Mouse (Mus musculus) neural tube, embryonic 13.5 days (tissue): ENCODE measurements at regions not wholly inside any gene's neighbourhood (a gene's known extent, or its start where the extent isn't known, plus 50 kb on each side); places are given as distances from the start of the nearest gene placed in this dataset.
A peak's percentile ranks its signal among the peaks of the same experiment; 100 is the strongest.

ENCODE experiments used
- ATAC-seq: fragments of 200-750 bp; cut with Nextera tagmentation; 2 replicates; pipeline ENCODE4 v1.8.0; 2017; ENCODE audit warnings: low read depth, mild to moderate bottlenecking, moderate TSS enrichment, moderate library complexity
- H3K27ac ChIP-seq: fragments of 300-500 bp; sonication (generic); replicated peaks from 2 replicates; pipeline ENCODE4 v1.5.1; 2015; ENCODE audit warnings: moderate library complexity, mild to moderate bottlenecking, inconsistent platforms
- H3K27me3 ChIP-seq: fragments of 300-500 bp; sonication (generic); 2 replicates; pipeline ENCODE4 v1.6.1; 2015; ENCODE audit warnings: mild to moderate bottlenecking, inconsistent platforms
- H3K36me3 ChIP-seq: fragments of 300-500 bp; sonication (generic); 2 replicates; pipeline ENCODE4 v1.6.1; 2015; ENCODE audit warnings: mild to moderate bottlenecking, inconsistent platforms
- H3K4me1 ChIP-seq: fragments of 300-500 bp; sonication (generic); replicated peaks from 2 replicates; pipeline ENCODE4 v1.6.1; 2015; ENCODE audit warnings: inconsistent platforms
- H3K4me2 ChIP-seq: fragments of 300-500 bp; sonication (generic); 2 replicates; pipeline ENCODE4 v1.6.1; 2015; ENCODE audit warnings: inconsistent platforms, mild to moderate bottlenecking, moderate library complexity
- H3K4me3 ChIP-seq: fragments of 300-500 bp; sonication (generic); 2 replicates; pipeline ENCODE4 v1.5.1; 2015; ENCODE audit warnings: mild to moderate bottlenecking, inconsistent platforms
- H3K9ac ChIP-seq: fragments of 300-500 bp; sonication (generic); 2 replicates; pipeline ENCODE4 v1.6.1; 2015; ENCODE audit warnings: moderate library complexity, mild to moderate bottlenecking, inconsistent platforms
- H3K9me3 ChIP-seq: fragments of 300-500 bp; sonication (generic); 2 replicates; pipeline ENCODE4 v1.6.1; 2016; ENCODE audit warnings: inconsistent platforms
- WGBS: fragments of 180-500 bp; shearing (Covaris S2); methylation state at CpG from one replicate; pipeline ENCODE4 v1.1.7; 2015; 5-methylcytosine and 5-hydroxymethylcytosine counted together

GRCm38 (mm10) chr1:23263798-23264197 is 133.8 kb downstream of the Ogfrl1 start:
- WGBS = 51% methylated on average over 4 of the region's 4 CpGs
- H3K27me3 ChIP-seq = no peaks in the 10 kb centered on the region
- H3K4me2 ChIP-seq = no peak overlapping the region
- H3K27ac ChIP-seq = no peak overlapping the region
- no peaks in the 10 kb centered on the region for H3K9me3 ChIP-seq
- H3K4me1 ChIP-seq = peaks cover 32% of the 10 kb centered on the region
- no peak for ATAC-seq
- H3K4me3 ChIP-seq = no peak overlapping the region
- no peak overlapping the region for H3K9ac ChIP-seq
- H3K36me3 ChIP-seq = no peaks in the 10 kb centered on the region

- ATAC-seq = no peak
- Histone ChIP-seq H3K36me3 (no peaks in the 10 kb centered on the region), H3K9me3 (no peaks in the 10 kb centered on the region), H3K4me2 (no peak overlapping the region), H3K9ac (no peak overlapping the region), H3K27me3 (no peaks in the 10 kb centered on the region), H3K4me3 (no peak overlapping the region), H3K4me1 (peaks cover 46% of the 10 kb centered on the region), H3K27ac (no peak overlapping the region)
- 66% methylated on average over 3 of the region's 3 CpGs for WGBS
Measured at GRCm38 (mm10) chr1:23261652-23262051, 135.9 kb downstream of the Ogfrl1 start.

GRCm38 (mm10) chr1:23257306-23257895 is 140.2 kb downstream of the Ogfrl1 start:
- H3K4me2 ChIP-seq = peak overlapping the region; percentile 92
- peak overlapping the region; percentile 95 for H3K27ac ChIP-seq
- peak overlapping the region; percentile 71 for H3K4me3 ChIP-seq
- H3K9me3 ChIP-seq = no peaks in the 10 kb centered on the region
- H3K36me3 ChIP-seq = no peaks in the 10 kb centered on the region
- 22% methylated on average over 10 of the region's 10 CpGs for WGBS
- peak overlapping the region; percentile 84 for H3K9ac ChIP-seq
- ATAC-seq = no peak
- no peaks in the 10 kb centered on the region for H3K27me3 ChIP-seq
- peaks cover 34% of the 10 kb centered on the region for H3K4me1 ChIP-seq

DNA sequence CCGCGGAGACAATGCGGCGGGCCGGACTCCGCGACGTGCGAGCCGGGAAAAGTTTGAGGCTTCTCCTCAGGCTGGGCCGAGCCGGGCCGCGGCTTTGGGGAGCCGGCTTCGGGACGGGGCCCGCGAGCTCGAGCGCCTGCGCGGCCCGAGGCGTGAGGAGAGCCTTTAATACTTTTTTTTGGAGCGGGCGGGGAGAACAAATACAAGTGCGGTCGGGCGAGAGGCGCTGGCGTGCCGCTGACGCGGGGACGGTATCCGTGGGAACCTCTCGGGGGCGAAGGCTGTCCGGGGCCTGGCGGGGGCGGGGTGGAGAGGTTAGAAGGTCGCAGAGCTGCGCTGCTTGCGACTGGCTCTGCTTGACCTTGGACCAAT is 141.0 kb downstream of the Ogfrl1 start:
- H3K27me3 ChIP-seq = no peaks in the 10 kb centered on the region
- no peaks in the 10 kb centered on the region for H3K9me3 ChIP-seq
- peak overlapping the region; percentile 95 for H3K27ac ChIP-seq
- ATAC-seq = peak; percentile 85; the same call in 1 of the 2 replicates
- peak overlapping the region; percentile 71 for H3K4me3 ChIP-seq
- H3K4me1 ChIP-seq = peaks cover 34% of the 10 kb centered on the region
- peak overlapping the region; percentile 92 for H3K4me2 ChIP-seq
- no peaks in the 10 kb centered on the region for H3K36me3 ChIP-seq
- H3K9ac ChIP-seq = peak overlapping the region; percentile 84
- under 1% methylated on average over 45 of the region's 45 CpGs for WGBS

DNA sequence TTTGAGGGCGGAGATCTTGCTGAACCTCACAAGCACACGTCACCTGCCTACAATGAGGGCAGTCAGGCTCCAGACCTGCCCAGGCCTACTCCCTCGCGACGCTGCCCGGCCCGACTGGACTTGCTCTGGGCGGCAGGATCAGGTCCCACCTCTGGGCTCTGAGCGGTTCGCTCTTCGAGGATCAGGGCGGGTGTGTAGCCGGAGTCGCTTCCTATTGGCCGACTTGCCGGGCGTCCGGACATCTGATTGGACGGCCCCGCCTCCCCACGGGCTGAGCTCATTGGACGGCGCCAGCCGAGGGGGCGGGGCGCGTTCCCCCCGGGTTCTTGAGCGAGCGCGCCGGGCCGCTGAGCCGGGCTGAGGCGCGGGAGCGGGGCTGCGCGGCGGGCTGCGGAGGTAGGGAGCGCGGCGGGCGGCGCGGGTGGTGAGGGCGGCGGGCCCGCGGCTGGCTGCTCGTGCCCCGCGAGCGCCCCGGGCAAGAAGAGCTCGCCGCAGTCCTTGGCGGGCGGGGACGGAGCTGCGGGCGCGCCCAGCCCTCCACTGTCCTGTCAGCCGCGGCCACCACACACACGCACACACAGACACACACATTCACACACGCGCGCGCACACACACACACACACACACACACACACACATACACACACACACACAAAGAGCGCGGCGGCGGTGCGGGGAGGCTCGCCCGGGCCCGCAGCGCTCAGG is 141.5 kb downstream of the Ogfrl1 start:
- Histone ChIP-seq H3K4me3 (peak overlapping the region; percentile 71), H3K36me3 (no peaks in the 10 kb centered on the region), H3K27ac (peak overlapping the region; percentile 95), H3K9me3 (no peaks in the 10 kb centered on the region), H3K4me2 (peak overlapping the region; percentile 92), H3K9ac (peak overlapping the region; percentile 84), H3K27me3 (no peaks in the 10 kb centered on the region), H3K4me1 (peaks cover 34% of the 10 kb centered on the region)
- under 1% methylated on average over 38 of the region's 80 CpGs for WGBS
- peak; percentile 100 for ATAC-seq

DNA sequence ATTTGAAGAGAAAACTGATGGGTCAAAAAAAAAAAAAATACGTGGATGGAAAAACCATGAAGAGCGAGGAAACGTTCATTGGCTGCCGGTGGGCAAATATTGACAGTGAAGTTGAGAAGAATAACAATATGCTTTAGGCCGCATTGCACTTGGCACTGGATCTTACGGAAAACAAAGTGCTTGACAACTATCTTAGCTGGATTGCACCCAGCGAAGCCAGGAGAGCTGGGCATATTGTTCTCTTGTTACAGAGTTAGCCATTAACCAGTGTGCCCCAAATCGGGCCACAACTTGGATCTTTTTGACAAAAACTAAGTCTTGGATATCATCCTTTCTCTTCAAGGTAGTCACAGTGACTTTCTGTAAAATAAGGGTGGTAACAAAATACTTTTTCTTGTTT is 143.3 kb downstream of the Ogfrl1 start:
- peaks cover 22% of the 10 kb centered on the region for H3K4me1 ChIP-seq
- no peak overlapping the region for H3K9ac ChIP-seq
- H3K36me3 ChIP-seq = no peaks in the 10 kb centered on the region
- no peak for ATAC-seq
- no peak overlapping the region for H3K4me3 ChIP-seq
- H3K4me2 ChIP-seq = no peak overlapping the region
- no peaks in the 10 kb centered on the region for H3K27me3 ChIP-seq
- WGBS = 81% methylated on average over 8 of the region's 8 CpGs
- H3K9me3 ChIP-seq = no peaks in the 10 kb centered on the region
- H3K27ac ChIP-seq = no peak overlapping the region

GRCm38 (mm10) chr1:23231522-23231921 is 129.5 kb upstream of the 4933415F23Rik start:
- H3K4me2 ChIP-seq = no peak overlapping the region
- no peaks in the 10 kb centered on the region for H3K4me1 ChIP-seq
- 9% methylated on average over 1 of the region's 1 CpGs for WGBS
- no peaks in the 10 kb centered on the region for H3K27me3 ChIP-seq
- no peaks in the 10 kb centered on the region for H3K36me3 ChIP-seq
- no peak overlapping the region for H3K4me3 ChIP-seq
- no peaks in the 10 kb centered on the region for H3K9me3 ChIP-seq
- no peak overlapping the region for H3K27ac ChIP-seq
- no peak overlapping the region for H3K9ac ChIP-seq
- ATAC-seq = no peak; the same call in 1 of the 2 replicates

DNA sequence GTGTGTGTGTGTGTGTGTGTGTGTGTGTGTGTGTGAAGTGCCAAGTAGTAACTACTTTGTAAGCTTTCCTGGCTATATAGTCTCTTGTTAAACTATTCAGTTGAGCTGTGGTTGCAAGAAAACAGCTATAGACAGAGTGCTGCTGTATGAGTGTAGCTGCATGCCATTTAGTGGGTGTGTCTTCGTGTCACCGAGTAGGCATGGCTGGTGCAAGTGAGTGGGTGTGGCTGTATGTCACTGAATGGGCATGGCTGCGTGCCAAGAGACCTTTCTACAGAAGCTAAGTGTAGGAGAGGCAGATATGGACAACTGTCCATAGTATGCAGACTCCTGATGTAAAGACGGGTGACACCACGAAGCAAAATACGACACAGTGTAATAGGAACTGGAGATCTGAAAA is 126.4 kb upstream of the 4933415F23Rik start:
- Histone ChIP-seq H3K27ac (no peak overlapping the region), H3K4me2 (no peak overlapping the region), H3K4me3 (no peak overlapping the region), H3K36me3 (no peaks in the 10 kb centered on the region), H3K9ac (no peak overlapping the region), H3K9me3 (no peaks in the 10 kb centered on the region), H3K27me3 (no peaks in the 10 kb centered on the region), H3K4me1 (no peaks in the 10 kb centered on the region)
- ATAC-seq = no peak
- WGBS = 79% methylated on average over 6 of the region's 6 CpGs

DNA sequence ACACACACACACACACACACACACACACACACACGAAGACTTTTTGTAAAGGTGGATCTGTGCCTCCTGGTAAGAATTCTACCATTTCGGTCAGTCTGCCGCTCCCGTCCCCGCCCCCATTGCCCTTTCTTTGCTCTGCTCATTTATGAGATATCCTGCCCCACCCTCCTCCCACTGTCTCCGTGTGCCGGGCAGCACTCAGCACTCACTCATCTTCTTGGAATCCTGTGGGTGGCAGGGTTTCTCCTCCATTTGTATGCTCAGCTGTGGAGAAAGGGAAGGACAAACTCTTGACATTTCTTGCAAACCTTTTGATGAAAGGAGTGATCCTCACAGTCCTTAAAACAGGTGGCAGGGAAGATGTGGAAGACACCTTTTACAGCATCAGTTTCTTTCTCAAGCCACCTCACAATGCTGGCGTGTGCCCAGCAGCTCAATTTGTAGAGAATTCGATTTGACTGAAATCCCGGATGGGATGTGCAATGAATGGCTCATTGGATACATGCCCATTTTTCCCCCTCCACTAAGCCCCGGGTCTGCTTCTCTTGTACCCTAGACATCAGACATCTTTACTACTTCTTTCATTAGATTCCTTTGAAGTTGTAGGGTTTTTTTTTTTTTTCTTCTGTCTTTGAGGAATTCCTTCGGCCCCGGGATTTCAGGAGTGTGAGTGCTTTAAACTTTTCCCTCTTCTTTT is 112.6 kb upstream of the 4933415F23Rik start:
- ATAC-seq = no peak
- no peak overlapping the region for H3K9ac ChIP-seq
- H3K4me2 ChIP-seq = 0 out of 2 replicates have a peak overlapping the region, but pooled peaks have one; percentile 9

DNA sequence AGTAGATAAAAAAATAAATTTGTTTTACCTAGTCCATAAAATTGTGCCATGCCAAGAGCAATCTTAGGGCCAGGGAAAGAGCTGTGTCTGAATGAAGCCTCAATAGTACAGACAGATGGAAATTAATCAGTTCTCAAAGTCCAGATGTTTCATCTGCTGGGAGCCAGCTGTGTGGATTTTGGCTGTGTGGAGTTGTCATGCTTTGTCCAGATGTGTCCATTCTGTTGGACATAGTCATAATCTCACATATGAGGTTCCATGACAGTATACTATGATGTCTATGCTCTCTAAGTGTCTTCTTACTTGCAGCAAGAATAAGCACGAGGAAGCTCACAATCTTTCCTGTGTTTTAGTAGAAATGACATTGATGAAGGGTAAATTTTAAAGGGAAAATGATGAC is 105.8 kb upstream of the 4933415F23Rik start:
- Histone ChIP-seq H3K4me1 (0 out of 2 replicates have a peak, but pooled peaks cover 3% of the 10 kb centered on the region), H3K4me3 (no peak overlapping the region), H3K4me2 (no peak overlapping the region), H3K36me3 (no peaks in the 10 kb centered on the region), H3K27me3 (no peaks in the 10 kb centered on the region), H3K9ac (no peak overlapping the region), H3K9me3 (no peaks in the 10 kb centered on the region), H3K27ac (no peak overlapping the region)
- ATAC-seq = no peak
- 78% methylated on average over 1 of the region's 1 CpGs for WGBS

More for the DNA sequence above, 112.6 kb upstream of the 4933415F23Rik start:
- WGBS = 64% methylated on average over 13 of the region's 13 CpGs
- Histone ChIP-seq H3K36me3 (no peaks in the 10 kb centered on the region), H3K27ac (no peak overlapping the region), H3K4me1 (no peaks in the 10 kb centered on the region), H3K9me3 (no peaks in the 10 kb centered on the region), H3K4me3 (no peak overlapping the region), H3K27me3 (no peaks in the 10 kb centered on the region)

DNA sequence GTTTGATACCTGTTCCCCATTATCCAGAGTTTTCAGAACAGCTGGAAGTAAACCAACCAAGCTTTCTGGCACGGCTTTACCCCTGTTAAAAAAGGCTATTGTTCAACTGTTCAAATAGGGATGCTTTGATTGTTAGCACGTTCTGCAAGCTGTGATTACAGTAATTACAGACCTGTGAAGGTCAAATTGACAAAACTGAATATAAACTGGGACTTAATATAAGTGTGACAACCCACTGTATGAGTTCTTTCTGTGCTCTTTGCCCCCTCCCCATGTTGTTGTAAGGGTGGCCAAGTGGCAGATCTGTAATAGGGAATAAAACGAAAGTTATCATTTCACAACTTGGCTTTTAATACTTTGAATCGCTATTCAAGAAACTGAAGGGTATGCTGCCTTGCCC is 105.0 kb upstream of the 4933415F23Rik start:
- 63% methylated on average over 4 of the region's 4 CpGs for WGBS
- Histone ChIP-seq H3K27me3 (no peaks in the 10 kb centered on the region), H3K9ac (no peak overlapping the region)

More for the DNA sequence above, 105.0 kb upstream of the 4933415F23Rik start:
- Histone ChIP-seq H3K4me1 (0 out of 2 replicates have a peak, but pooled peaks cover 7% of the 10 kb centered on the region), H3K4me3 (no peak overlapping the region), H3K27ac (no peak overlapping the region), H3K36me3 (no peaks in the 10 kb centered on the region), H3K4me2 (no peak overlapping the region), H3K9me3 (no peaks in the 10 kb centered on the region)
- no peak for ATAC-seq
